Mouse (Mus musculus) olfactory bulb, adult 2 months (tissue): ENCODE data around the gene Hmx1. TPM values are rescaled to one million over a fixed set of nuclear protein-coding genes. Genes with fewer than 3 reads are reported as not detected.

Source experiments
- H3K27ac ChIP-seq: fragments of 200-500 bp; 2 replicates; pipeline ENCODE4 v1.5.1; 2012; ENCODE audit warnings: low read depth, low read length; ENCODE audit not compliant: insufficient read depth
- H3K4me1 ChIP-seq: fragments of 200-500 bp; 2 replicates; pipeline ENCODE4 v1.6.1; 2012; ENCODE audit warnings: low read length; ENCODE audit not compliant: control insufficient read depth, insufficient read depth
- H3K4me3 ChIP-seq: fragments of 200-500 bp; 2 replicates; pipeline ENCODE4 v1.5.1; 2012; ENCODE audit warnings: mild to moderate bottlenecking, low read depth, low read length, moderate library complexity; ENCODE audit not compliant: insufficient read depth
- CTCF ChIP-seq: fragments of 200-500 bp; IDR thresholded peaks from 2 replicates; pipeline ENCODE4 v1.5.1; 2012; ENCODE audit warnings: low read depth, mild to moderate bottlenecking, low read length, moderate library complexity; ENCODE audit not compliant: insufficient read depth
- POLR2A ChIP-seq: fragments of 200-500 bp; IDR thresholded peaks from 2 replicates; pipeline ENCODE4 v1.6.1; 2012; ENCODE audit warnings: mild to moderate bottlenecking, low read depth, low read length, moderate library complexity; ENCODE audit not compliant: insufficient read depth
- whole genome bisulfite sequencing: fragments of 180-500 bp; shearing (Covaris S2); methylation state at CpG from one replicate; pipeline ENCODE4 v1.1.7; 2018; 5-methylcytosine and 5-hydroxymethylcytosine counted together
- polyA plus RNA-seq: library from polyadenylated mRNA; stranded (reverse); fragments of >200 nt; gene quantifications from 2 replicates; pipeline ENCODE4 v1.2.4, GENCODE M21; 2012; ENCODE audit warnings: low replicate concordance; ENCODE audit not compliant: missing spikeins, insufficient read depth, insufficient read length

Hmx1 gene
- polyA plus RNA-seq, 1 experiment = not detected

GRCm38 (mm10) chr5:35397642-35398309 is 8.9 kb downstream of the Hmx1 start:
- TF ChIP-seq CTCF (no peak), POLR2A (no peak)
- 1% methylated on average over 46 of the region's 52 CpGs for WGBS
- H3K4me3 ChIP-seq = no peak overlapping the region
- peaks cover 4% of the 10 kb centered on the region; the same call in 1 of the 2 replicates for H3K4me1 ChIP-seq
- H3K27ac ChIP-seq = no peak overlapping the region

- H3K4me3 ChIP-seq = no peak overlapping the region
- H3K27ac ChIP-seq = no peak overlapping the region
- H3K4me1 ChIP-seq = peaks cover 4% of the 10 kb centered on the region; the same call in 1 of the 2 replicates
- no peak for TF ChIP-seq POLR2A
- no peak for TF ChIP-seq CTCF
- WGBS = 4% methylated on average over 14 of the region's 14 CpGs
These were observed 9.5 kb downstream of the Hmx1 start for GRCm38 (mm10) chr5:35398310-35398910.

- TF ChIP-seq CTCF = no peak
- no peak for TF ChIP-seq POLR2A
- no peak overlapping the region for H3K27ac ChIP-seq
- no peak overlapping the region for H3K4me3 ChIP-seq
- peaks cover 4% of the 10 kb centered on the region; the same call in 1 of the 2 replicates for H3K4me1 ChIP-seq
- 8% methylated on average over 7 of the region's 7 CpGs for WGBS
These were observed 10.2 kb downstream of the Hmx1 start for GRCm38 (mm10) chr5:35399061-35399460.

- peaks cover 4% of the 10 kb centered on the region; the same call in 1 of the 2 replicates for H3K4me1 ChIP-seq
- no peak overlapping the region for H3K27ac ChIP-seq
- 2% methylated on average over 48 of the region's 48 CpGs for WGBS
- no peak overlapping the region for H3K4me3 ChIP-seq
- no peak for TF ChIP-seq CTCF
- no peak for TF ChIP-seq POLR2A
These were observed 10.9 kb downstream of the Hmx1 start for GRCm38 (mm10) chr5:35399704-35400320.

GRCm38 (mm10) chr5:35401240-35401639 is 12.3 kb downstream of the Hmx1 start:
- Histone ChIP-seq H3K4me1 (peaks cover 4% of the 10 kb centered on the region; the same call in 1 of the 2 replicates), H3K4me3 (no peak overlapping the region), H3K27ac (no peak overlapping the region)
- WGBS = 4% methylated on average over 8 of the region's 8 CpGs
- TF ChIP-seq CTCF = no peak
- no peak for TF ChIP-seq POLR2A

- no peak for TF ChIP-seq POLR2A
- no peak for TF ChIP-seq CTCF
- H3K4me3 ChIP-seq = no peak overlapping the region
- 42% methylated on average over 9 of the region's 9 CpGs for WGBS
These were observed 18.6 kb downstream of the Hmx1 start for GRCm38 (mm10) chr5:35407411-35407930.

GRCm38 (mm10) chr5:35411028-35411427 is 22.1 kb downstream of the Hmx1 start:
- no peak overlapping the region for H3K27ac ChIP-seq
- 0 out of 2 replicates have a peak, but pooled peaks cover 2% of the 10 kb centered on the region for H3K4me1 ChIP-seq
- TF ChIP-seq POLR2A (no peak), CTCF (no peak)
- WGBS = 76% methylated on average over 10 of the region's 10 CpGs
- no peak overlapping the region for H3K4me3 ChIP-seq

More at GRCm38 (mm10) chr5:35407411-35407930, 18.6 kb downstream of the Hmx1 start:
- no peaks in the 10 kb centered on the region for H3K4me1 ChIP-seq
- no peak overlapping the region for H3K27ac ChIP-seq

GRCm38 (mm10) chr5:35412833-35413232 is 23.9 kb downstream of the Hmx1 start:
- no peak overlapping the region for H3K27ac ChIP-seq
- 16% methylated on average over 12 of the region's 12 CpGs for WGBS

GRCm38 (mm10) chr5:35417707-35418106 is 28.8 kb downstream of the Hmx1 start:
- Histone ChIP-seq H3K4me3 (no peak overlapping the region), H3K27ac (no peak overlapping the region), H3K4me1 (0 out of 2 replicates have a peak, but pooled peaks cover 2% of the 10 kb centered on the region)
- no peak for TF ChIP-seq POLR2A
- TF ChIP-seq CTCF = no peak
- WGBS = 76% methylated on average over 7 of the region's 7 CpGs

More at GRCm38 (mm10) chr5:35412833-35413232, 23.9 kb downstream of the Hmx1 start:
- TF ChIP-seq CTCF (no peak), POLR2A (no peak)
- no peak overlapping the region for H3K4me3 ChIP-seq
- 0 out of 2 replicates have a peak, but pooled peaks cover 2% of the 10 kb centered on the region for H3K4me1 ChIP-seq
